Mouse (Mus musculus) C2C12 (cell line): ENCODE measurements at regions not wholly inside any gene's neighbourhood (a gene's known extent, or its start where the extent isn't known, plus 50 kb on each side); places are given as distances from the start of the nearest gene placed in this dataset.

Source experiments
- H3K27me3 ChIP-seq: one replicate; pipeline ENCODE4 v1.6.1; 2011; ENCODE audit not compliant: control insufficient read depth, insufficient read depth, insufficient read length
- H3K36me3 ChIP-seq: one replicate; pipeline ENCODE4 v1.6.1; 2011; ENCODE audit not compliant: control insufficient read depth, insufficient read depth
- H3K4me3 ChIP-seq: one replicate; pipeline ENCODE4 v1.5.1; 2011; ENCODE audit warnings: mild to moderate bottlenecking, control low read depth; ENCODE audit not compliant: poor library complexity, insufficient read depth, severe bottlenecking
- H3K79me2 ChIP-seq: one replicate; pipeline ENCODE4 v1.6.1; 2011; ENCODE audit not compliant: control insufficient read depth, insufficient read depth
- H3K79me3 ChIP-seq: one replicate; pipeline ENCODE4 v1.6.1; 2011; ENCODE audit warnings: low read depth, control low read depth
- H3ac ChIP-seq: one replicate; pipeline ENCODE3; 2011; ENCODE audit warnings: low read depth; ENCODE audit not compliant: control insufficient read depth, insufficient read length
- CEBPB ChIP-seq: IDR thresholded peaks from one replicate; pipeline ENCODE4 v1.6.1; 2011; ENCODE audit warnings: low read depth, mild to moderate bottlenecking, control low read depth, moderate library complexity
- CTCF ChIP-seq: IDR thresholded peaks from one replicate; pipeline ENCODE4 v1.5.1; 2011; ENCODE audit not compliant: control insufficient read depth, insufficient read depth, insufficient read length
- FOSL1 ChIP-seq: IDR thresholded peaks from one replicate; pipeline ENCODE4 v1.8.0; 2011; ENCODE audit warnings: mild to moderate bottlenecking, low read length; ENCODE audit not compliant: poor library complexity, insufficient read depth, severe bottlenecking
- MAX ChIP-seq: IDR thresholded peaks from one replicate; pipeline ENCODE4 v1.6.1; 2011; ENCODE audit warnings: mild to moderate bottlenecking, control low read depth
- MYOD1 ChIP-seq: IDR thresholded peaks from one replicate; pipeline ENCODE4 v1.6.1; 2011; ENCODE audit warnings: low read depth; ENCODE audit not compliant: control insufficient read depth, insufficient read length
- MYOG ChIP-seq: IDR thresholded peaks from one replicate; pipeline ENCODE4 v1.6.1; 2011; ENCODE audit not compliant: control insufficient read depth, insufficient read length; ENCODE audit errors: extremely low read depth
- USF1 ChIP-seq: IDR thresholded peaks from one replicate; pipeline ENCODE4 v1.6.1; 2011; ENCODE audit warnings: low read depth, mild to moderate bottlenecking, control low read depth, moderate library complexity

GRCm38 (mm10) chr4:150800774-150801173 is 52.9 kb upstream of the Errfi1 start:
- no peak overlapping the region for H3K4me3 ChIP-seq
- TF ChIP-seq MAX (no peak), CTCF (no peak), MYOD1 (no peak), MYOG (no peak), CEBPB (no peak), USF1 (no peak), FOSL1 (no peak)
- H3K79me2 ChIP-seq, result no peaks in the 10 kb centered on the region
- H3K27me3 ChIP-seq, result no peaks in the 10 kb centered on the region
- H3K36me3 ChIP-seq, result no peaks in the 10 kb centered on the region
- no peak overlapping the region for H3ac ChIP-seq
- H3K79me3 ChIP-seq, result no peaks in the 10 kb centered on the region

- no peak for TF ChIP-seq CTCF
- peak; percentile 99 for TF ChIP-seq FOSL1
- peak; percentile 80 for TF ChIP-seq MYOD1
- peak; percentile 94 for TF ChIP-seq CEBPB
- Histone ChIP-seq H3K4me3 (no peak overlapping the region), H3K79me2 (no peaks in the 10 kb centered on the region), H3ac (peak overlapping the region; percentile 1), H3K36me3 (no peaks in the 10 kb centered on the region), H3K79me3 (no peaks in the 10 kb centered on the region), H3K27me3 (no peaks in the 10 kb centered on the region)
Measured at GRCm38 (mm10) chr4:150799550-150800398, 53.9 kb upstream of the Errfi1 start.

- no peaks in the 10 kb centered on the region for H3K79me2 ChIP-seq
- H3K27me3 ChIP-seq, result no peaks in the 10 kb centered on the region
- no peak overlapping the region for H3ac ChIP-seq
- TF ChIP-seq MAX (no peak), USF1 (no peak), CEBPB (no peak), MYOG (no peak), FOSL1 (peak; percentile 77), MYOD1 (peak; percentile 97), CTCF (no peak)
- H3K36me3 ChIP-seq, result no peaks in the 10 kb centered on the region
- no peak overlapping the region for H3K4me3 ChIP-seq
- no peaks in the 10 kb centered on the region for H3K79me3 ChIP-seq
Measured at GRCm38 (mm10) chr4:150798783-150799530, 54.8 kb upstream of the Errfi1 start.

- H3K27me3 ChIP-seq, result no peaks in the 10 kb centered on the region
- H3K4me3 ChIP-seq, result no peak overlapping the region
- H3K79me2 ChIP-seq, result no peaks in the 10 kb centered on the region
- no peaks in the 10 kb centered on the region for H3K36me3 ChIP-seq
- H3ac ChIP-seq, result no peak overlapping the region
- H3K79me3 ChIP-seq, result no peaks in the 10 kb centered on the region
- TF ChIP-seq MAX, result no peak
- peak; percentile 74 for TF ChIP-seq CEBPB
- no peak for TF ChIP-seq CTCF
Measured at GRCm38 (mm10) chr4:150798281-150798680, 55.4 kb upstream of the Errfi1 start.

GRCm38 (mm10) chr4:150797057-150797456 is 56.7 kb upstream of the Errfi1 start:
- H3ac ChIP-seq, result no peak overlapping the region
- no peaks in the 10 kb centered on the region for H3K27me3 ChIP-seq
- no peak for TF ChIP-seq MAX
- no peak for TF ChIP-seq CTCF
- no peak for TF ChIP-seq MYOD1
- no peaks in the 10 kb centered on the region for H3K36me3 ChIP-seq
- no peaks in the 10 kb centered on the region for H3K79me3 ChIP-seq
- H3K79me2 ChIP-seq, result no peaks in the 10 kb centered on the region
- H3K4me3 ChIP-seq, result no peak overlapping the region

- H3ac ChIP-seq, result no peak overlapping the region
- H3K79me2 ChIP-seq, result no peaks in the 10 kb centered on the region
- H3K79me3 ChIP-seq, result no peaks in the 10 kb centered on the region
- TF ChIP-seq MYOD1 (peak; percentile 90), FOSL1 (no peak)
- no peak overlapping the region for H3K4me3 ChIP-seq
- no peaks in the 10 kb centered on the region for H3K27me3 ChIP-seq
- H3K36me3 ChIP-seq, result no peaks in the 10 kb centered on the region
Measured at GRCm38 (mm10) chr4:150794878-150795277, 58.8 kb upstream of the Errfi1 start.
